Mouse (Mus musculus) midbrain, embryonic 14.5 days (tissue): ENCODE results near the gene Txndc16. TPM values are rescaled to one million over a fixed set of nuclear protein-coding genes. Genes with fewer than 3 reads are reported as not detected.

Experiments used
- polyA plus RNA-seq: library from polyadenylated mRNA; unstranded; fragments of >200 nt; fragmentation: Nextera tagmentation; extraction: Ambion mirVana; gene quantifications from 2 replicates; pipeline ENCODE4 v1.2.1, GENCODE M21; 2014

Gene Txndc16
- polyA plus RNA-seq, 1 experiment from 2014 or later = 40.0 TPM

Other genes with a start within 250 kb of the Txndc16 start
- 0.78 and 0.84 TPM in 2 replicates for gene Ptger2, start 232.1 kb downstream of the Txndc16 start, polyA plus RNA-seq
- gene Gpr137c, start 611 bp downstream of the Txndc16 start, polyA plus RNA-seq = 20.8 and 21.1 TPM in 2 replicates
- gene Ero1l, start 98.4 kb upstream of the Txndc16 start, polyA plus RNA-seq = 29.9 and 30.0 TPM in 2 replicates
- 184 and 203 TPM in 2 replicates for gene Psmc6, start 109.5 kb upstream of the Txndc16 start, polyA plus RNA-seq
- gene Styx, start 130.8 kb upstream of the Txndc16 start, polyA plus RNA-seq = 61.4 and 66.5 TPM in 2 replicates
- gene Gnpnat1, start 184.6 kb upstream of the Txndc16 start, polyA plus RNA-seq = 31.6 and 32.3 TPM in 2 replicates